Mouse (Mus musculus): ENCODE measurements at regions not wholly inside any gene's neighbourhood (a gene's known extent, or its start where the extent isn't known, plus 50 kb on each side); places are given as distances from the start of the nearest gene placed in this dataset.
A peak's percentile ranks its signal among the peaks of the same experiment; 100 is the strongest.

GRCm38 (mm10) chr16:73100273-73100672, 792.2 kb downstream of the Robo1 start:
- in situ Hi-C loops (cut with MboI; ENCODE audit: low sequenced_read_pairs in 2 of 2, unreplicated experiment in 2 of 2), result no loop called here
- Histone ChIP-seq H3K4me3 (ENCODE audit: insufficient read depth in 1 of 2, low read depth in 1 of 2, low read length in 2 of 2, poor library complexity in 1 of 2, severe bottlenecking in 1 of 2) (no peak overlapping the region), H3K9me3 (ENCODE audit: control insufficient read depth, insufficient read depth, low read depth, low read length) (no peaks in the 10 kb centered on the region), H3K4me1 (ENCODE audit: control insufficient read depth in 2 of 2, insufficient read depth in 2 of 2, low read length in 2 of 2, poor library complexity in 1 of 2) (peaks cover 4 to 9% of the 10 kb centered on the region in 2 experiments; a peak in 3 of 4 replicates), H3K9ac (ENCODE audit: insufficient read depth, low read depth, low read length, poor library complexity, severe bottlenecking) (no peak overlapping the region), H3K36me3 (ENCODE audit: control insufficient read depth, insufficient read depth, low read length, poor library complexity, severe bottlenecking) (no peaks in the 10 kb centered on the region), H3K27ac (ENCODE audit: insufficient read depth, low read depth, low read length, poor library complexity, severe bottlenecking) (no peak overlapping the region)
- DNase-seq (ENCODE audit: low read depth, low spot score), result no peak
- TF ChIP-seq ZC3H11A (IDR thresholded peaks at IDR 0.05; ENCODE audit: borderline replicate concordance, low read depth, low read length) (no peak), HCFC1 (IDR thresholded peaks at IDR 0.05; ENCODE audit: borderline replicate concordance, insufficient read depth, low read length) (no peak), CHD2 (IDR thresholded peaks at IDR 0.05; ENCODE audit: low read depth, low read length) (no peak), MAFK (IDR thresholded peaks at IDR 0.05; ENCODE audit: insufficient read depth, low read depth, low read length) (no peak), ZNF384 (IDR thresholded peaks at IDR 0.05; ENCODE audit: low read depth, low read length) (no peak)

- in situ Hi-C loops (cut with MboI; ENCODE audit: low sequenced_read_pairs in 2 of 2, unreplicated experiment in 2 of 2), result no loop called here
- DNase-seq (ENCODE audit: low read depth, low spot score), result peak; percentile 28
- Histone ChIP-seq H3K27ac (ENCODE audit: insufficient read depth, low read depth, low read length, poor library complexity, severe bottlenecking) (no peak overlapping the region), H3K4me1 (ENCODE audit: control insufficient read depth in 2 of 2, insufficient read depth in 2 of 2, low read length in 2 of 2, poor library complexity in 1 of 2) (peaks cover 4 to 9% of the 10 kb centered on the region in 2 experiments; a peak in 3 of 4 replicates), H3K36me3 (ENCODE audit: control insufficient read depth, insufficient read depth, low read length, poor library complexity, severe bottlenecking) (no peaks in the 10 kb centered on the region), H3K9ac (ENCODE audit: insufficient read depth, low read depth, low read length, poor library complexity, severe bottlenecking) (no peak overlapping the region), H3K4me3 (ENCODE audit: insufficient read depth in 1 of 2, low read depth in 1 of 2, low read length in 2 of 2, poor library complexity in 1 of 2, severe bottlenecking in 1 of 2) (no peak overlapping the region; a peak in 1 of 4 replicates), H3K9me3 (ENCODE audit: control insufficient read depth, insufficient read depth, low read depth, low read length) (no peaks in the 10 kb centered on the region)
- TF ChIP-seq MAFK (IDR thresholded peaks at IDR 0.05; ENCODE audit: insufficient read depth, low read depth, low read length), result no peak
- TF ChIP-seq CHD2 (IDR thresholded peaks at IDR 0.05; ENCODE audit: low read depth, low read length), result no peak
- TF ChIP-seq HCFC1 (IDR thresholded peaks at IDR 0.05; ENCODE audit: borderline replicate concordance, insufficient read depth, low read length), result no peak
- TF ChIP-seq ZNF384 (IDR thresholded peaks at IDR 0.05; ENCODE audit: low read depth, low read length), result no peak
- no peak for TF ChIP-seq ZC3H11A (IDR thresholded peaks at IDR 0.05; ENCODE audit: borderline replicate concordance, low read depth, low read length)
Observed at GRCm38 (mm10) chr16:73098760-73099159, 790.7 kb downstream of the Robo1 start.

- no peak overlapping the region for H3K27ac ChIP-seq (ENCODE audit: insufficient read depth, low read depth, low read length, poor library complexity, severe bottlenecking)
- no peak for DNase-seq (ENCODE audit: low read depth, low spot score)
- H3K9ac ChIP-seq (ENCODE audit: insufficient read depth, low read depth, low read length, poor library complexity, severe bottlenecking), result no peak overlapping the region
- H3K4me1 ChIP-seq (ENCODE audit: control insufficient read depth in 2 of 2, insufficient read depth in 2 of 2, low read length in 2 of 2, poor library complexity in 1 of 2), result peaks cover 4 to 9% of the 10 kb centered on the region in 2 experiments; a peak in 3 of 4 replicates
- TF ChIP-seq HCFC1 (IDR thresholded peaks at IDR 0.05; ENCODE audit: borderline replicate concordance, insufficient read depth, low read length), result no peak
- no peak for TF ChIP-seq ZNF384 (IDR thresholded peaks at IDR 0.05; ENCODE audit: low read depth, low read length)
- TF ChIP-seq CHD2 (IDR thresholded peaks at IDR 0.05; ENCODE audit: low read depth, low read length), result no peak
- no peak for TF ChIP-seq ZC3H11A (IDR thresholded peaks at IDR 0.05; ENCODE audit: borderline replicate concordance, low read depth, low read length)
- TF ChIP-seq MAFK (IDR thresholded peaks at IDR 0.05; ENCODE audit: insufficient read depth, low read depth, low read length), result peak; percentile 72
- no peaks in the 10 kb centered on the region for H3K36me3 ChIP-seq (ENCODE audit: control insufficient read depth, insufficient read depth, low read length, poor library complexity, severe bottlenecking)
- in situ Hi-C loops (cut with MboI; ENCODE audit: low sequenced_read_pairs in 2 of 2, unreplicated experiment in 2 of 2), result no loop called here
- no peaks in the 10 kb centered on the region for H3K9me3 ChIP-seq (ENCODE audit: control insufficient read depth, insufficient read depth, low read depth, low read length)
- no peak overlapping the region for H3K4me3 ChIP-seq (ENCODE audit: insufficient read depth in 1 of 2, low read depth in 1 of 2, low read length in 2 of 2, poor library complexity in 1 of 2, severe bottlenecking in 1 of 2)
Observed at GRCm38 (mm10) chr16:73097176-73097575, 789.1 kb downstream of the Robo1 start.

- H3K9ac ChIP-seq (ENCODE audit: insufficient read depth, low read depth, low read length, poor library complexity, severe bottlenecking), result no peak overlapping the region
- peak; percentile 80 for DNase-seq (ENCODE audit: low read depth, low spot score)
- H3K27ac ChIP-seq (ENCODE audit: insufficient read depth, low read depth, low read length, poor library complexity, severe bottlenecking), result no peak overlapping the region
- in situ Hi-C loops (cut with MboI; ENCODE audit: low sequenced_read_pairs in 2 of 2, unreplicated experiment in 2 of 2), result no loop called here
- peaks cover 4 to 9% of the 10 kb centered on the region in 2 experiments; a peak in 3 of 4 replicates for H3K4me1 ChIP-seq (ENCODE audit: control insufficient read depth in 2 of 2, insufficient read depth in 2 of 2, low read length in 2 of 2, poor library complexity in 1 of 2)
- no peak overlapping the region for H3K4me3 ChIP-seq (ENCODE audit: insufficient read depth in 1 of 2, low read depth in 1 of 2, low read length in 2 of 2, poor library complexity in 1 of 2, severe bottlenecking in 1 of 2)
- TF ChIP-seq MAFK (IDR thresholded peaks at IDR 0.05; ENCODE audit: insufficient read depth, low read depth, low read length) (no peak), CHD2 (IDR thresholded peaks at IDR 0.05; ENCODE audit: low read depth, low read length) (no peak; the same call in 1 of the 2 replicates), ZNF384 (IDR thresholded peaks at IDR 0.05; ENCODE audit: low read depth, low read length) (no peak), ZC3H11A (IDR thresholded peaks at IDR 0.05; ENCODE audit: borderline replicate concordance, low read depth, low read length) (no peak), HCFC1 (IDR thresholded peaks at IDR 0.05; ENCODE audit: borderline replicate concordance, insufficient read depth, low read length) (no peak)
- H3K36me3 ChIP-seq (ENCODE audit: control insufficient read depth, insufficient read depth, low read length, poor library complexity, severe bottlenecking), result no peaks in the 10 kb centered on the region
- H3K9me3 ChIP-seq (ENCODE audit: control insufficient read depth, insufficient read depth, low read depth, low read length), result no peaks in the 10 kb centered on the region
Observed at GRCm38 (mm10) chr16:73096091-73097083, 788.3 kb downstream of the Robo1 start.

Measured in ES-E14 (cell line).